ENCODE assay signal across 27 mouse cellular contexts in the genomic region with DNA sequence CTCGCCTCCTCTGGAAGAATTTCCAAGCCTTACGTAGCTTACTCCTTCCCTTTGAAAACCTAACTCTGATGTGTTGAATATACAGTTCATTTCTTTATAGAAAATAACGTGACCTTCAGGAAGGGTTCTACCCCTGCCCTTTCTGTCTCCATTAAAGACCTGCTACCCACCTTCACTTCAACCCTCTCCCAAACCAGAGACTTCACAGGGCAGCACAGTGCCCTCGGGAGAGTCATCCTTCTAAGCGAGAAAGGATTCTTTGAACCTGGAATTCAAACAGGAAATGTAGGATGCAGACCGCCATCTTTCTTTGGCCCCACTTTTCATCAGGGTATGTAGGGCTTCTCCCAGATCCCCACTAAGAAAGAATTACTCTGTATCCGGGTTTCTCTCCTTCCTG.
DNase-seq lines count a peak whose midpoint lies in the region; ATAC-seq lines count a peak whose summit lies in the region.
"Had no signal": no experiment of that assay in that cellular context is flagged by ENCODE, and none has a peak within 500 bp of the region (broad histone marks: within the 10 kb centered on the region; RNA-seq: fewer than 3 reads in every experiment).

No protein-coding gene starts in this region.

- peak; percentile 6 for DNase-seq in forebrain, embryonic 11.5 days (ENCODE audit: low spot score)
- no peak for DNase-seq in forebrain, embryonic 14.5 days (ENCODE audit: low spot score)
- peak; percentile 61 for DNase-seq in midbrain, embryonic 11.5 days (ENCODE audit: low spot score, missing footprints)
- no peak for DNase-seq in limb, embryonic 10.5 days (ENCODE audit: low spot score)
- DNase-seq in layer of hippocampus, postnatal 36 days, result no peak
- no peak for DNase-seq in frontal cortex, postnatal 14 days (ENCODE audit: low spot score in 2 of 2)
- DNase-seq: adrenal gland, adult 8-10 months; adrenal gland, postnatal 36 days; cerebellum, adult 2 months; cerebellum, adult 9-11 months; cerebellum, postnatal 25 days; forebrain, postnatal 0 days; gastrocnemius, postnatal 25 days; heart, adult 2 months; heart, postnatal 14 days; heart, postnatal 4 days had no signal

- ATAC-seq in forebrain, embryonic 11.5 days (replicated peaks; ENCODE audit: low FRiP score), result no peak
- ATAC-seq in forebrain, embryonic 14.5 days, result no peak
- ATAC-seq in midbrain, embryonic 11.5 days (ENCODE audit: low FRiP score), result no peak
- ATAC-seq in midbrain, embryonic 13.5 days, result no peak
- no peak for ATAC-seq in limb, embryonic 13.5 days (ENCODE audit: low FRiP score, low read depth)
- ATAC-seq: activated CD4-positive, CD25-positive, alpha-beta regulatory T cell, adult 4 months; inflammation-experienced regulatory T-cells, adult 6 months; intestine, embryonic 16.5 days had no signal

- WGBS in forebrain, embryonic 11.5 days, result 85% methylated on average over 7 of the region's 7 CpGs
- WGBS in forebrain, embryonic 14.5 days, result 88% methylated on average over 7 of the region's 7 CpGs
- 87% methylated on average over 7 of the region's 7 CpGs for WGBS in midbrain, embryonic 11.5 days
- WGBS in midbrain, embryonic 13.5 days, result 89% methylated on average over 7 of the region's 7 CpGs
- 77% methylated on average over 7 of the region's 7 CpGs for WGBS in limb, embryonic 10.5 days
- WGBS in limb, embryonic 13.5 days, result 67% methylated on average over 7 of the region's 7 CpGs

- H3K4me1 ChIP-seq in forebrain, embryonic 11.5 days (replicated peaks; ENCODE audit: control insufficient read depth, insufficient read depth, low read length), result no peaks in the 10 kb centered on the region
- H3K4me1 ChIP-seq in forebrain, embryonic 14.5 days (ENCODE audit: control insufficient read depth, insufficient read depth, low read length), result no peaks in the 10 kb centered on the region
- no peaks in the 10 kb centered on the region for H3K4me1 ChIP-seq in midbrain, embryonic 11.5 days (ENCODE audit: control insufficient read depth, insufficient read depth, low read length)
- H3K4me1 ChIP-seq in midbrain, embryonic 13.5 days (replicated peaks), result peaks cover 9% of the 10 kb centered on the region; the same call in 1 of the 2 replicates
- H3K4me1 ChIP-seq in limb, embryonic 10.5 days, result peaks cover 40% of the 10 kb centered on the region
- H3K4me1 ChIP-seq in limb, embryonic 13.5 days, result peaks cover 38% of the 10 kb centered on the region

- H3K9ac ChIP-seq in forebrain, embryonic 11.5 days (ENCODE audit: low read length), result no peak overlapping the region
- no peak overlapping the region for H3K9ac ChIP-seq in forebrain, embryonic 14.5 days (ENCODE audit: low read length)
- no peak overlapping the region for H3K9ac ChIP-seq in midbrain, embryonic 11.5 days (ENCODE audit: low read length)
- H3K9ac ChIP-seq in midbrain, embryonic 13.5 days (replicated peaks), result no peak overlapping the region
- H3K9ac ChIP-seq in limb, embryonic 13.5 days, result no peak overlapping the region
- H3K9ac ChIP-seq: embryonic facial prominence, embryonic 15.5 days; forebrain, embryonic 13.5 days; forebrain, postnatal 0 days; heart, embryonic 13.5 days; hindbrain, embryonic 14.5 days had no signal

- H3K4me3 ChIP-seq in forebrain, embryonic 11.5 days (ENCODE audit: low read depth, low read length), result no peak overlapping the region
- H3K4me3 ChIP-seq in forebrain, embryonic 14.5 days (ENCODE audit: low read depth, low read length), result no peak overlapping the region
- H3K4me3 ChIP-seq in midbrain, embryonic 11.5 days (ENCODE audit: low read depth, low read length), result no peak overlapping the region
- H3K4me3 ChIP-seq in midbrain, embryonic 13.5 days (replicated peaks), result no peak overlapping the region
- no peak overlapping the region for H3K4me3 ChIP-seq in limb, embryonic 10.5 days
- H3K4me3 ChIP-seq in limb, embryonic 13.5 days, result no peak overlapping the region
- H3K4me3 ChIP-seq: embryonic facial prominence, embryonic 15.5 days; erythroblast, embryonic 14.5 days; forebrain, embryonic 13.5 days; heart, adult 2 months; heart, embryonic 13.5 days had no signal

- H3K27me3 ChIP-seq in forebrain, embryonic 11.5 days (ENCODE audit: control insufficient read depth, insufficient read depth, low read length), result no peaks in the 10 kb centered on the region
- H3K27me3 ChIP-seq in forebrain, embryonic 14.5 days (replicated peaks; ENCODE audit: control insufficient read depth, insufficient read depth, low read length), result no peaks in the 10 kb centered on the region
- no peaks in the 10 kb centered on the region for H3K27me3 ChIP-seq in midbrain, embryonic 11.5 days (ENCODE audit: control insufficient read depth, insufficient read depth, low read length)
- H3K27me3 ChIP-seq in midbrain, embryonic 13.5 days, result no peaks in the 10 kb centered on the region
- peaks cover 23% of the 10 kb centered on the region; the same call in 1 of the 2 replicates for H3K27me3 ChIP-seq in limb, embryonic 10.5 days (ENCODE audit: low read depth, poor library complexity, severe bottlenecking)
- peaks cover 20% of the 10 kb centered on the region; the same call in 1 of the 2 replicates for H3K27me3 ChIP-seq in limb, embryonic 13.5 days
- H3K27me3 ChIP-seq: embryonic facial prominence, embryonic 15.5 days; forebrain, embryonic 13.5 days; heart, embryonic 13.5 days had no signal

- H3K4me2 ChIP-seq in forebrain, embryonic 11.5 days (ENCODE audit: low read depth, low read length, severe bottlenecking), result no peak overlapping the region
- no peak overlapping the region for H3K4me2 ChIP-seq in forebrain, embryonic 14.5 days (ENCODE audit: low read length)
- no peak overlapping the region for H3K4me2 ChIP-seq in midbrain, embryonic 11.5 days
- H3K4me2 ChIP-seq in midbrain, embryonic 13.5 days (replicated peaks), result no peak overlapping the region
- H3K4me2 ChIP-seq in limb, embryonic 13.5 days (replicated peaks), result no peak overlapping the region
- H3K4me2 ChIP-seq: forebrain, embryonic 13.5 days; hindbrain, embryonic 14.5 days had no signal

- H3K9me3 ChIP-seq in forebrain, embryonic 11.5 days (ENCODE audit: control insufficient read depth, low read length), result no peaks in the 10 kb centered on the region
- H3K9me3 ChIP-seq in forebrain, embryonic 14.5 days (replicated peaks; ENCODE audit: control insufficient read depth, low read length), result no peaks in the 10 kb centered on the region
- H3K9me3 ChIP-seq in midbrain, embryonic 11.5 days (ENCODE audit: control insufficient read depth, low read length), result no peaks in the 10 kb centered on the region
- no peaks in the 10 kb centered on the region for H3K9me3 ChIP-seq in midbrain, embryonic 13.5 days
- H3K9me3 ChIP-seq in limb, embryonic 10.5 days (replicated peaks), result no peaks in the 10 kb centered on the region
- no peaks in the 10 kb centered on the region for H3K9me3 ChIP-seq in limb, embryonic 13.5 days
- H3K9me3 ChIP-seq: embryonic facial prominence, embryonic 15.5 days; forebrain, embryonic 13.5 days; heart, embryonic 13.5 days had no signal

- H3K27ac ChIP-seq in forebrain, embryonic 11.5 days (ENCODE audit: low read depth, low read length), result no peak overlapping the region
- no peak overlapping the region for H3K27ac ChIP-seq in forebrain, embryonic 14.5 days (ENCODE audit: low read depth, low read length)
- no peak overlapping the region for H3K27ac ChIP-seq in midbrain, embryonic 11.5 days (ENCODE audit: low read depth, low read length)
- H3K27ac ChIP-seq in midbrain, embryonic 13.5 days, result no peak overlapping the region
- peak overlapping the region; percentile 84 for H3K27ac ChIP-seq in limb, embryonic 10.5 days
- H3K27ac ChIP-seq in limb, embryonic 13.5 days, result peak overlapping the region; percentile 85; the same call in 1 of the 2 replicates
- H3K27ac ChIP-seq: forebrain, embryonic 13.5 days; heart, adult 2 months; heart, embryonic 13.5 days; hindbrain, embryonic 14.5 days; hindbrain, postnatal 0 days had no signal

- H3K36me3 ChIP-seq in forebrain, embryonic 11.5 days (ENCODE audit: control insufficient read depth, insufficient read depth, low read length), result no peaks in the 10 kb centered on the region
- no peaks in the 10 kb centered on the region for H3K36me3 ChIP-seq in forebrain, embryonic 14.5 days (ENCODE audit: control insufficient read depth, insufficient read depth, low read length)
- no peaks in the 10 kb centered on the region for H3K36me3 ChIP-seq in midbrain, embryonic 11.5 days (ENCODE audit: control insufficient read depth, insufficient read depth, low read length)
- no peaks in the 10 kb centered on the region for H3K36me3 ChIP-seq in midbrain, embryonic 13.5 days
- no peaks in the 10 kb centered on the region for H3K36me3 ChIP-seq in limb, embryonic 10.5 days
- H3K36me3 ChIP-seq in limb, embryonic 13.5 days, result no peaks in the 10 kb centered on the region
- H3K36me3 ChIP-seq: embryonic facial prominence, embryonic 15.5 days; heart, embryonic 13.5 days had no signal

Comparison
In these comparisons a context has a peak if more than half of its experiments do, and no peak if none do; other contexts are left out.
1. DNase-seq: peak in forebrain, embryonic 11.5 days (single experiment) and midbrain, embryonic 11.5 days (single experiment); none in forebrain, embryonic 14.5 days (single experiment), limb, embryonic 10.5 days (single experiment), layer of hippocampus, postnatal 36 days (0 of 2) and frontal cortex, postnatal 14 days (0 of 2).
2. H3K27ac ChIP-seq: peak in limb, embryonic 10.5 days (single experiment) and limb, embryonic 13.5 days (single experiment); none in forebrain, embryonic 11.5 days (single experiment), forebrain, embryonic 14.5 days (single experiment), midbrain, embryonic 11.5 days (single experiment) and midbrain, embryonic 13.5 days (single experiment).